Mouse (Mus musculus) hindbrain, embryonic 11.5 days (tissue): ENCODE results near the gene Tubg2. TPM values are rescaled to one million over a fixed set of nuclear protein-coding genes. Genes with fewer than 3 reads are reported as not detected.

Experiments used
- ATAC-seq: fragments of 200-750 bp; cut with Nextera tagmentation; 2 replicates; pipeline ENCODE4 v1.8.0; 2017; ENCODE audit warnings: mild to moderate bottlenecking, moderate TSS enrichment, moderate library complexity; ENCODE audit not compliant: low FRiP score
- DNase-seq: peaks from one replicate; pipeline ENCODE4 v3.0.0-alpha.2; 2015; ENCODE audit warnings: low spot score
- H3K27ac ChIP-seq: fragments of 300-500 bp; sonication (generic); 2 replicates; pipeline ENCODE4 v1.5.1; 2014; ENCODE audit warnings: mild to moderate bottlenecking, low read depth, low read length
- H3K27me3 ChIP-seq: fragments of 300-500 bp; sonication (generic); 2 replicates; pipeline ENCODE4 v1.6.1; 2014; ENCODE audit warnings: mild to moderate bottlenecking, low read length, moderate library complexity, mixed read lengths; ENCODE audit not compliant: control insufficient read depth, insufficient read depth
- H3K36me3 ChIP-seq: fragments of 300-500 bp; sonication (generic); 2 replicates; pipeline ENCODE4 v1.6.1; 2014; ENCODE audit warnings: mild to moderate bottlenecking, low read length, moderate library complexity, mixed read lengths; ENCODE audit not compliant: control insufficient read depth, insufficient read depth
- H3K4me1 ChIP-seq: fragments of 300-500 bp; sonication (generic); replicated peaks from 2 replicates; pipeline ENCODE4 v1.6.1; 2014; ENCODE audit warnings: low read length, mixed read lengths; ENCODE audit not compliant: control insufficient read depth, insufficient read depth
- H3K4me2 ChIP-seq: fragments of 300-500 bp; sonication (generic); replicated peaks from 2 replicates; pipeline ENCODE4 v1.6.1; 2014; ENCODE audit warnings: mild to moderate bottlenecking, low read depth, low read length
- H3K4me3 ChIP-seq: fragments of 300-500 bp; sonication (generic); 2 replicates; pipeline ENCODE4 v1.5.1; 2014; ENCODE audit warnings: low read depth, low read length
- H3K9ac ChIP-seq: fragments of 300-500 bp; sonication (generic); 2 replicates; pipeline ENCODE4 v1.6.1; 2014; ENCODE audit warnings: low read depth, low read length
- H3K9me3 ChIP-seq: fragments of 300-500 bp; sonication (generic); 2 replicates; pipeline ENCODE4 v1.6.1; 2016; ENCODE audit warnings: low read length; ENCODE audit not compliant: control insufficient read depth
- WGBS: fragments of 180-500 bp; shearing (Covaris S2); extraction: QIAGEN DNeasy Blood & Tissue Kit; methylation state at CpG from one replicate; pipeline ENCODE4 v1.1.7; 2014; 5-methylcytosine and 5-hydroxymethylcytosine counted together
- polyA plus RNA-seq: library from polyadenylated mRNA; unstranded; fragments of >200 nt; fragmentation: Nextera tagmentation; extraction: Ambion mirVana; gene quantifications from 2 replicates; pipeline ENCODE4 v1.2.1, GENCODE M21; 2014

Tubg2 gene
- polyA plus RNA-seq, 1 experiment from 2014 or later, result 5.5 TPM

DNA sequence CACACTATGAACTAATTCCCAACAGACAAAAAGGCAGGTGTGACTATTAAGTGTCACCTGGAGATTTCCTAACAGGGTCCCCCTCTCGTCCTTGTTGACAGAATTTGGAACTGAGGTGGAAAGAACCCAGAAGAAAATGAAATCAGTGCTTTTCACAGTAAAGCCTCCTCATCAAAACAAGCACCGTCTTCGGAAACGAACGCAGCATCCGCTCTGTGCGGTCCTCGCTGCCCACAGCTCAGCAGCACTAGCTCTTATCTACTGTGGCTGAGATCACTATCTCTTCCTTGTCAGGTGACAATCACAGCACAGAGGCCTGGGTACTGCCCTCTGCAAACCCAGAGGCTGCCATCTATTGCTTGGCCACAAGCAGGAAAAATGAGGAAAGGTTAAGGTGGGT is 40.5 kb downstream of the Tubg2 start:
- Histone ChIP-seq H3K4me3 (no peak overlapping the region), H3K9me3 (no peaks in the 10 kb centered on the region), H3K4me1 (no peaks in the 10 kb centered on the region; the same call in 1 of the 2 replicates), H3K27ac (no peak overlapping the region), H3K27me3 (no peaks in the 10 kb centered on the region), H3K4me2 (no peak overlapping the region), H3K9ac (no peak overlapping the region), H3K36me3 (0 out of 2 replicates have a peak, but pooled peaks cover 2% of the 10 kb centered on the region)
- DNase-seq, result no peak
- ATAC-seq, result no peak
- WGBS, result 94% methylated on average over 8 of the region's 8 CpGs

DNA sequence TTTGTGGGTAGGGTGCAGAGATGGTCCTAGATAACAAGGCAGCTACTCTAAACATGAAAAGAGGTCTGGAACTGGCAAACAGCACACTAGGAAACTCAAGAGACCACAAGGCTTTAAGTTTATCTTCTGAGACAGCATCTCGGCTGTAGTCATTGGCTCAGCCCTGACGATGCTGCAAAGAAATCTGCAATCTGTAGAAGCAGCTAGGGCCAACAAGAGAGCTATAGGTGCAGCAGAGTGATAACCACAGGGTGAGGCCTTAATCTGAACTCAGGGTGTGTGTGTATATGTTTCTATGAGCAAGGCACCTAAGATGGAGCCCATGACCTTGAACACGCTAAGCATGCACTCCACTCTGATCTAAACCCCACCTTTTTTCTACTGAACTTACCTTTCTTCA is 43.8 kb downstream of the Tubg2 start:
- 91% methylated on average over 3 of the region's 3 CpGs for WGBS
- H3K4me3 ChIP-seq, result no peak overlapping the region
- H3K36me3 ChIP-seq, result 0 out of 2 replicates have a peak, but pooled peaks cover 2% of the 10 kb centered on the region
- DNase-seq (no peak), ATAC-seq (no peak)
- no peak overlapping the region for H3K27ac ChIP-seq
- no peak overlapping the region for H3K4me2 ChIP-seq
- no peak overlapping the region for H3K9ac ChIP-seq
- H3K4me1 ChIP-seq, result no peaks in the 10 kb centered on the region
- H3K27me3 ChIP-seq, result no peaks in the 10 kb centered on the region
- H3K9me3 ChIP-seq, result no peaks in the 10 kb centered on the region

DNA sequence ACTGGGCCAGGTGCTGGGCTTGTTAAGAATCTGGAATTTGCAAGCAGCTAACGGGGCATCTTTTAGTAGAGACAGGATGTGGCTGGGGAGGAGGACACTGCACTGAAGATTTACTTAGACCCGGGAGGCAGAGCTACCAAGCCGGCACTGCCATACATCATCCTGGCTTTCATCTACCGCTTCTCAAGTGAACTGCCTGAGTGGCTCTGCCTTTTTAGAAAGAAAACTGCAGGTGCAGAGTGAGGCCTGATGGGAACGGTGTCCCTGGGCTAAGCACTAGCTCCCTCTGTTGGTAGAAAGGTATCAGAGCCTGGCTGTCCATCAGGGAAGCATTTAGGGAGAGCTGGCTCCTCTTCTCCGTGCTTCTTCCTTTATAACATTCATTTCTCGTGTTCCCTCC is 45.3 kb downstream of the Tubg2 start:
- no peak overlapping the region for H3K27ac ChIP-seq
- WGBS, result 26% methylated on average over 7 of the region's 7 CpGs

More for the DNA sequence above, 45.3 kb downstream of the Tubg2 start:
- no peak for ATAC-seq
- peak; percentile 64 for DNase-seq
- H3K4me1 ChIP-seq, result no peaks in the 10 kb centered on the region
- H3K4me3 ChIP-seq, result no peak overlapping the region
- no peak overlapping the region for H3K9ac ChIP-seq
- H3K36me3 ChIP-seq, result 0 out of 2 replicates have a peak, but pooled peaks cover 2% of the 10 kb centered on the region
- no peak overlapping the region for H3K4me2 ChIP-seq
- H3K27me3 ChIP-seq, result no peaks in the 10 kb centered on the region
- H3K9me3 ChIP-seq, result no peaks in the 10 kb centered on the region

Other genes with a start within 250 kb of the Tubg2 start
- gene Stat3, start 216.4 kb upstream of the Tubg2 start, polyA plus RNA-seq, result 25.6 and 33.3 TPM in 2 replicates
- 11.9 and 13.2 TPM in 2 replicates for gene Cavin1, start 185.0 kb upstream of the Tubg2 start, polyA plus RNA-seq
- gene Atp6v0a1, start 146.5 kb upstream of the Tubg2 start, polyA plus RNA-seq, result 48.5 and 49.3 TPM in 2 replicates
- gene Naglu, start 85.9 kb upstream of the Tubg2 start, polyA plus RNA-seq, result 5.8 and 5.9 TPM in 2 replicates
- gene Hsd17b1, start 77.5 kb upstream of the Tubg2 start, polyA plus RNA-seq, result not detected in 2 replicates
- gene Coasy, start 73.3 kb upstream of the Tubg2 start, polyA plus RNA-seq, result 50.9 and 51.6 TPM in 2 replicates
- gene Mlx, start 68.6 kb upstream of the Tubg2 start, polyA plus RNA-seq, result 57.1 and 57.3 TPM in 2 replicates
- gene Psmc3ip, start 60.5 kb upstream of the Tubg2 start, polyA plus RNA-seq, result 54.3 and 54.8 TPM in 2 replicates
- 10.7 and 12.0 TPM in 2 replicates for gene Retreg3, start 36.0 kb upstream of the Tubg2 start, polyA plus RNA-seq
- gene Tubg1, start 36.0 kb upstream of the Tubg2 start, polyA plus RNA-seq, result 97.7 and 98.6 TPM in 2 replicates
- 0.29 and 0.39 TPM in 2 replicates for gene Cntnap1, start 14.6 kb downstream of the Tubg2 start, polyA plus RNA-seq
- 7.7 and 8.2 TPM in 2 replicates for gene Plekhh3, start 15.4 kb downstream of the Tubg2 start, polyA plus RNA-seq
- gene Ccr10, start 19.5 kb downstream of the Tubg2 start, polyA plus RNA-seq, result 0.19 TPM in 1 of 2 replicates, not detected in the other
- gene Ezh1, start 70.6 kb downstream of the Tubg2 start, polyA plus RNA-seq, result 11.1 and 11.5 TPM in 2 replicates
- gene Ramp2, start 90.1 kb downstream of the Tubg2 start, polyA plus RNA-seq, result 63.0 and 71.9 TPM in 2 replicates
- 117 and 119 TPM in 2 replicates for gene Vps25, start 97.8 kb downstream of the Tubg2 start, polyA plus RNA-seq
- 5.2 and 6.0 TPM in 2 replicates for gene Wnk4, start 104.7 kb downstream of the Tubg2 start, polyA plus RNA-seq
- 1.3 and 1.7 TPM in 2 replicates for gene Cntd1, start 123.1 kb downstream of the Tubg2 start, polyA plus RNA-seq
- gene Coa3, start 123.2 kb downstream of the Tubg2 start, polyA plus RNA-seq, result 213 and 217 TPM in 2 replicates
- 166 and 178 TPM in 2 replicates for gene Becn1, start 146.4 kb downstream of the Tubg2 start, polyA plus RNA-seq
- gene Psme3, start 160.3 kb downstream of the Tubg2 start, polyA plus RNA-seq, result 138 and 143 TPM in 2 replicates
- 1.4 and 1.8 TPM in 2 replicates for gene Aoc2, start 169.2 kb downstream of the Tubg2 start, polyA plus RNA-seq
- gene Aoc3, start 174.7 kb downstream of the Tubg2 start, polyA plus RNA-seq, result 0.10 TPM in 1 of 2 replicates, not detected in the other
- gene G6pc, start 211.7 kb downstream of the Tubg2 start, polyA plus RNA-seq, result not detected in 2 replicates